Mouse (Mus musculus) heart, embryonic 16.5 days (tissue): ENCODE data around the gene Prtg. TPM values are rescaled to one million over a fixed set of nuclear protein-coding genes. Genes with fewer than 3 reads are reported as not detected.

Source experiments
- ATAC-seq: fragments of 200-750 bp; cut with Nextera tagmentation; replicated peaks from 2 replicates; pipeline ENCODE4 v1.8.0; 2017; ENCODE audit warnings: moderate number of reproducible peaks; ENCODE audit not compliant: insufficient read depth, low FRiP score; ENCODE audit errors: extremely low read depth
- H3K27ac ChIP-seq: fragments of 300-500 bp; sonication (generic); 2 replicates; pipeline ENCODE4 v1.5.1; 2014; ENCODE audit warnings: mild to moderate bottlenecking, low read length, control low read depth, moderate library complexity
- H3K27me3 ChIP-seq: fragments of 300-500 bp; sonication (generic); 2 replicates; pipeline ENCODE4 v1.6.1; 2014; ENCODE audit warnings: low read length, mixed read lengths; ENCODE audit not compliant: control insufficient read depth, insufficient read depth
- H3K36me3 ChIP-seq: fragments of 300-500 bp; sonication (generic); 2 replicates; pipeline ENCODE4 v1.6.1; 2014; ENCODE audit not compliant: control insufficient read depth, insufficient read depth
- H3K4me1 ChIP-seq: fragments of 300-500 bp; sonication (generic); 2 replicates; pipeline ENCODE4 v1.6.1; 2014; ENCODE audit warnings: low read length, mixed read lengths; ENCODE audit not compliant: control insufficient read depth, insufficient read depth
- H3K4me2 ChIP-seq: fragments of 300-500 bp; sonication (generic); 2 replicates; pipeline ENCODE4 v1.6.1; 2014; ENCODE audit warnings: low read depth, mild to moderate bottlenecking, control low read depth, low read length
- H3K4me3 ChIP-seq: fragments of 300-500 bp; sonication (generic); 2 replicates; pipeline ENCODE4 v1.5.1; 2014; ENCODE audit warnings: mild to moderate bottlenecking, control low read depth, low read length
- H3K9ac ChIP-seq: fragments of 300-500 bp; sonication (generic); 2 replicates; pipeline ENCODE4 v1.6.1; 2014; ENCODE audit warnings: low read length, control low read depth
- H3K9me3 ChIP-seq: fragments of 300-500 bp; sonication (generic); replicated peaks from 2 replicates; pipeline ENCODE4 v1.6.1; 2016; ENCODE audit warnings: low read length; ENCODE audit not compliant: control insufficient read depth
- WGBS: fragments of 180-500 bp; shearing (Covaris S2); extraction: QIAGEN DNeasy Blood & Tissue Kit; methylation state at CpG from one replicate; pipeline ENCODE4 v1.1.7; 2014; 5-methylcytosine and 5-hydroxymethylcytosine counted together
- polyA plus RNA-seq: library from polyadenylated mRNA; unstranded; fragments of >200 nt; fragmentation: Nextera tagmentation; extraction: Ambion mirVana; gene quantifications from 2 replicates; pipeline ENCODE4 v1.2.1, GENCODE M21; 2015

Gene Prtg
- polyA plus RNA-seq, 1 experiment from 2014 or later = 0.29 TPM

DNA sequence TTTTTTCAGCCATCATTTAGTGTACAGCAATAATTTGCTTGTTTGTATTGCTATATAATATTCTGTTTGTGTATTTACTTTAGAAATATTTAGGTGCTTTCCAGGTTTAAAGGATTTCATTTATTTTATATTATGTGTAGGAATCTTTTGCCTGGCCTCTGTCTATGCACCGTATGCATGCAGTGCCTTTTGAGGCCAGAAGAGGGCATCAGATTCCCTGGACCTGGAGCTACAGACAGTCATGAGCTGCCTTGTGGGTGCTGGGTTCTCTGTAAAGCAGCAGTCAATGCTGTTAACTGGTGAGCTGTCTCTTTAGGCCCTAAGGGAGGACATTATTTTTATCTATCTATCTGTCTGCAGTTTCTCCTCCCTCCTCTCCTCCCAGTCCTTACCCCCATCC, 148.9 kb downstream of the Prtg start:
- Histone ChIP-seq H3K27me3 (no peaks in the 10 kb centered on the region), H3K4me3 (no peak overlapping the region), H3K4me2 (no peak overlapping the region), H3K9me3 (no peaks in the 10 kb centered on the region), H3K9ac (no peak overlapping the region), H3K36me3 (no peaks in the 10 kb centered on the region), H3K27ac (no peak overlapping the region), H3K4me1 (no peaks in the 10 kb centered on the region)
- ATAC-seq = no peak
- 22% methylated on average over 1 of the region's 1 CpGs for WGBS

DNA sequence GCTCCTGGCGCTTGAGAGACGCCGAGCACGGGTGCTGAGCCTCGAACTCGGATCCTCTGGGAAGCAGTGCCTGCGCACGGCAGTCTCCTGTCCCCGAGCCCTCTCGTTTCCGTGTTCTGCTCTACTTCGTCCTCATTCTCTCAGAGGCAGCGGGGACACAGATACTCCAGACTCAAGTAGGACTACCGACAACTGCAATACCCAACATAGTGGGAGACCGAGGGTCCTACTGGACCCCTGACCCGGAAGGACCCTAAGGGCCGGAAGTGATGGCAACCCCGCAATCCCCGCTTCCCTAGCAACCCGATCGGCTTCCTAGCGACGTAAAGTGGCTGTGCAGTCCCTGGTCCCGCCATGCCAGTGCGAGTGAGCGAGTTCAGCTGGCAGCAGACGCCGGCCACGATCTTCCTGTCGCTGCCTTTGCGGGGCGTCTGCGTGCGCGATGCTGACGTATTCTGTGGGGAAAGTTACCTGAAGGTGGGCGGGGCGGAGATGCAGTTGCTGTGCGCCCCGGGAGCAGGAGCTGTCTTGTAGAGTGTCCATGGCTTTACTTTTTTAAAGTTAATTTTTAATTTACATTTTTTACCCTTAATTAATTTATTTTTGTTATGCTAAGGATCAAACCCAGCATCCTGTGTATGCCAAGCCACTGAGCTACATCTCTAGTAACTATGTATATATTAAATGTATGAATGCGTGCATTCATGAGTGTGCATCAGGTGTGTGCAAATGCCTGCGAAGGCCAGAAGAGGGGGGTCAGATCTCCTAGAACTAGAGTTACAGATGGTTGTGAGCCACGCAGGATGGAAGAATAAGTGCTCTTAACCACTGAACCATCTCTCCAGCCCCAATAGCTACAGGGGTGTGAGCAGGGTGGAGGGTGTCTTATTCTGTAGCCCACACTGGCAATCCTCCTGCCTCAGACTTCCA, 152.1 kb downstream of the Prtg start, which contains the start of the genes Dyx1c1 and Gm44503:
Dyx1c1 (plus strand) TSS at position 265 of the 930 bp plus-strand sequence.
Gm44503 (plus strand) TSS at position 332 of the 930 bp plus-strand sequence.
- 3% methylated on average over 43 of the region's 43 CpGs for WGBS
- ATAC-seq = peak; percentile 84
- Histone ChIP-seq H3K36me3 (no peaks in the 10 kb centered on the region), H3K9me3 (no peaks in the 10 kb centered on the region), H3K4me2 (peak within 1 kb of the TSS; percentile 88), H3K27ac (peak within 1 kb of the TSS; percentile 11; the same call in 1 of the 2 replicates), H3K27me3 (no peaks in the 10 kb centered on the region), H3K4me3 (peak within 1 kb of the TSS; percentile 84), H3K4me1 (no peaks in the 10 kb centered on the region), H3K9ac (peak within 1 kb of the TSS; percentile 77)

DNA sequence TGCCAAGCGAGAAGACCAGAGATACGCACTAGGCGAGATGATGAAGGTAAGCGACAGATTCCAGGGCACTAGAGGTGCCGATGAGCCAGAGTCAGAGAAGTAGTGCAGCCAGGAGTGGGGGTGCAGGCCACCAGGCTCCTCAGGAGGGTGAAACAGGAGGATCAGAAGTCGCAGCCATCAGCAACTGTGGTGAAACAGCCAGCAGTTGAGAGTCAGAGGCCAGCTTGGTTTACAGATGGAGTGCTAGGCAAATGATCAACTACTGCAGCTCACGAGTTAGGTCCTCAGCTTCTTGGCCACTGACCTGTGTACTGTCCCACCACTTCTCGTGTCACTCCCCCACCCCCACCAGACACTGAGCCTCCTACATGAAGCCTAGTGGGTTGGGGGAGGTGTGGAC, 154.7 kb downstream of the Prtg start:
- no peaks in the 10 kb centered on the region for H3K4me1 ChIP-seq
- H3K9me3 ChIP-seq = no peaks in the 10 kb centered on the region
- 57% methylated on average over 8 of the region's 8 CpGs for WGBS
- no peak overlapping the region for H3K4me3 ChIP-seq
- no peaks in the 10 kb centered on the region for H3K36me3 ChIP-seq
- no peak for ATAC-seq
- no peak overlapping the region for H3K9ac ChIP-seq
- H3K27me3 ChIP-seq = no peaks in the 10 kb centered on the region
- H3K4me2 ChIP-seq = no peak overlapping the region
- no peak overlapping the region for H3K27ac ChIP-seq

DNA sequence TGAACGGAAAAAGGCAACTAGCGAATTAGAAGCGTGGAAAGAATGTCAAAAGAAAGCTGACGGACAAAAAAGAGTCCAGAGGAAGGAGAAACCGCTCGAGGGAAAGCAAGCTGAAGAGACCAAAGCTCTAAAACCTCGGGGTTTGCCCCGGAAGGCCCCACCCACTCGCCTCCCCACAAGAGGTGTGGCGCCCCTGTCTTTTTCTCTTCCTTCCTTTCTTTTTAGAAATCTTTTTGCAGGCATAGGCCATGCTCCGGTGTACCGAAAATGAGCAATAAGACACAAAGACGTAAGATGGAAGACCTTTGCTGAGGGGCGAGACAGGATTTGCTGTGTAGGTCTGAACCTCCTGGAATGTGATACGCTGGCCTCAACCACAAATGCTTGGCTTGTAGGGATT, 155.3 kb downstream of the Prtg start:
- WGBS = 72% methylated on average over 15 of the region's 15 CpGs
- no peak overlapping the region for H3K9ac ChIP-seq

More for the DNA sequence above, 155.3 kb downstream of the Prtg start:
- Histone ChIP-seq H3K9me3 (no peaks in the 10 kb centered on the region), H3K4me1 (no peaks in the 10 kb centered on the region), H3K27ac (no peak overlapping the region), H3K4me2 (no peak overlapping the region), H3K4me3 (no peak overlapping the region), H3K36me3 (no peaks in the 10 kb centered on the region), H3K27me3 (no peaks in the 10 kb centered on the region)
- ATAC-seq = no peak

Other genes starting within 250 kb of the Prtg start
- gene Nedd4, start 144.5 kb upstream of the Prtg start, polyA plus RNA-seq = 428 and 482 TPM in 2 replicates
- 1.9 TPM in 2 replicates for gene Pygo1, start 118.8 kb downstream of the Prtg start, polyA plus RNA-seq
- gene Dyx1c1, start 151.9 kb downstream of the Prtg start, polyA plus RNA-seq = 0.45 and 0.84 TPM in 2 replicates
- gene Gm44503, start 152.0 kb downstream of the Prtg start, polyA plus RNA-seq = not detected in 2 replicates
- gene Ccpg1os, start 178.5 kb downstream of the Prtg start, polyA plus RNA-seq = 16.2 and 16.4 TPM in 2 replicates
- 30.0 and 35.8 TPM in 2 replicates for gene Ccpg1, start 178.6 kb downstream of the Prtg start, polyA plus RNA-seq
- gene Pigb, start 233.5 kb downstream of the Prtg start, polyA plus RNA-seq = 7.2 and 7.5 TPM in 2 replicates
- gene Rab27a, start 238.0 kb downstream of the Prtg start, polyA plus RNA-seq = 7.7 and 11.5 TPM in 2 replicates